Mouse (Mus musculus): ENCODE data around the gene Dna2. TPM values are rescaled to one million over a fixed set of nuclear protein-coding genes. Genes with fewer than 3 reads are reported as not detected.

Dna2 gene
- polyA plus RNA-seq, 1 experiment from 2014 or later = 27.5 TPM

DNA sequence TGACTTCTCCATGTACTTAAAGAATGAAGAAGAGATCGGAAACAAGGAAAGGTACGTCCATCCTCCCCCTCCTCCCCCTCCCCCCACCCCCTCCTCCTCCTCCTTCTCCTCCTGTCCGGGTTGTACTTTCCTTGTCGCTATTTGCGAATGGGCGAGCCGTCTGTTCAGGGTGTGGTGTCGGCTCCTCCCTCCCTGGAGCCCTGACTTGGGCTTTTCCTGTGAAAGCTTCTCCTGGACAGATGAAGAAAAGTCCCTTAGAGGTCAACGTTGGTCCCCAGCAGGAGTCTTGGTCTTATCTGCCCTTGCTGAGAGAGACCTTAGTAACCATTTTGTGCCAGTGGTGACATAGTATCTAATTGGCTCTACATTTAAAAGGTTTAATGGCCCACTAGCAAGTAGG lies 47.2 kb downstream of the Dna2 start:
- DNase-seq (ENCODE audit: low spot score) = no peak
- no peak for ATAC-seq (ENCODE audit: insufficient read depth, low FRiP score, low TSS enrichment)
- Histone ChIP-seq H3K27ac (ENCODE audit: low read depth, low read length) (no peak overlapping the region), H3K27me3 (ENCODE audit: control insufficient read depth, insufficient read depth, low read length) (no peaks in the 10 kb centered on the region), H3K9me3 (ENCODE audit: control insufficient read depth, low read length) (no peaks in the 10 kb centered on the region), H3K4me1 (ENCODE audit: control insufficient read depth, insufficient read depth, low read length) (no peaks in the 10 kb centered on the region), H3K36me3 (ENCODE audit: control insufficient read depth, insufficient read depth, low read length) (peaks cover 27% of the 10 kb centered on the region), H3K4me2 (ENCODE audit: low read depth) (no peak overlapping the region), H3K4me3 (ENCODE audit: low read depth, low read length) (no peak overlapping the region), H3K9ac (ENCODE audit: low read length) (no peak overlapping the region)
- 83% methylated on average over 3 of the region's 9 CpGs for WGBS

DNA sequence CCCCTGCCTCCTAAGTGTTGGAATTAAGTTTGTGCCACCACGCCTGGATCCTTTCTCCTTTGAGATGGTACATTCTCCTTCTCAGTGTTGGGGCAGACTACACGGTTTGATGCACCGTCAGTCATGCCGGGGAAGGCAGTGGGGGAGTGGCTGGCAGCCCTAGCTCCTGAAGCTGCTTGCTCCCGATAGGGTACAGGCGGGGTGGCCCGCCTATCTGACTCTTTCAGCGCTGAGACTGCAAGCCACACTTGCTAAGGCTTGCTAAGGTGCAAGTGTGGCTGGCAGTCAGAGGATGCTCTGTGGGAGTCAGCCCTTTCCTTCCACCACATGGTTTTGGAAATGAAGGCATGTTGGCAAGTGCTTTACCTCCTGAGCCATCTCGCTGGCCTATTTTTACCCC lies 53.8 kb downstream of the Dna2 start:
- H3K9me3 ChIP-seq (ENCODE audit: control insufficient read depth, low read length) = no peaks in the 10 kb centered on the region
- DNase-seq (ENCODE audit: low spot score) = no peak
- no peak overlapping the region for H3K4me2 ChIP-seq (ENCODE audit: low read depth)
- no peaks in the 10 kb centered on the region for H3K4me1 ChIP-seq (ENCODE audit: control insufficient read depth, insufficient read depth, low read length)
- H3K4me3 ChIP-seq (ENCODE audit: low read depth, low read length) = no peak overlapping the region
- no peak overlapping the region for H3K27ac ChIP-seq (ENCODE audit: low read depth, low read length)
- H3K36me3 ChIP-seq (ENCODE audit: control insufficient read depth, insufficient read depth, low read length) = peaks cover 20% of the 10 kb centered on the region
- ATAC-seq (ENCODE audit: insufficient read depth, low FRiP score, low TSS enrichment) = no peak
- no peaks in the 10 kb centered on the region for H3K27me3 ChIP-seq (ENCODE audit: control insufficient read depth, insufficient read depth, low read length)
- H3K9ac ChIP-seq (ENCODE audit: low read length) = no peak overlapping the region
- 83% methylated on average over 9 of the region's 9 CpGs for WGBS

DNA sequence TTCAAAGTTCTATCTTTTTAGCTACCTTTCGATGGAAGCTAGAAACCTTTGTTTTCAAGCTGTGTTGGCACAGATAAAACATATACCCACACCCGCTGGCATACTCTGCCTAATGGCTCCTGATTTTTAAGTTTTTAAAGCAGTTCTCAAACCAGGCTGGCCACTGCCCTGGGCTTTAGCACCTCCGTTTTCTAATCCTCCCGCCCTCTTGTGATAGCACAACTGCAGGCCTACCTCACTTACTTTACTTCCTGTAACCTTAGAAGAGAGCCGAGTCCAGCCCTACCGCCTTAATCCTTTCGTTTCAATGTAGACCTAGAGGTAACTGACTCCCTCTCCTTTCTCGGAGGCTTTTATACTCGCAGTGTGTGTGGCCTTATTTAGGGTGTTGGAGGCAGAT lies 56.4 kb downstream of the Dna2 start:
- ATAC-seq (ENCODE audit: insufficient read depth, low FRiP score, low TSS enrichment) = no peak
- 86% methylated on average over 9 of the region's 9 CpGs for WGBS

DNA sequence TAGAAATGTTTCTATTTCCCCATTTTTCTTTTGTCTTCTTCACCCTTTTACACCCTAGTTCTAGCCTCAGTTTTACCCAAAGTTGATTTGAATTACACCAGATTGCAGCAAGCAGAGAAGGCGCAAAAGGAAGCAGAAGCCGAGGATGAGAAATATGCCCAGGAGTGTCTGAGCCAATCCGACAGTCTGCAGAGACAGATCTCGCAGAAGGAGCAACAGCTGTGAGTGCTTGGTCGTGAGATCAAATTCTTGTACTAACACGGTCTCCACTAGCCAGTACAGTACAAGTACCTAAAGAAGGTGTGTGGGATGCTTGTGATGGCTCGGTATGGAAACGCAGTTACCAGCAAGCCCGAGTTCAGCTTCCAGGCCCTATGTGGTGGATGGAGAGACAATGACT lies 57.7 kb downstream of the Dna2 start:
- H3K36me3 ChIP-seq (ENCODE audit: control insufficient read depth, insufficient read depth, low read length) = peaks cover 12% of the 10 kb centered on the region
- H3K4me3 ChIP-seq (ENCODE audit: low read depth, low read length) = no peak overlapping the region
- H3K9ac ChIP-seq (ENCODE audit: low read length) = no peak overlapping the region
- H3K4me1 ChIP-seq (ENCODE audit: control insufficient read depth, insufficient read depth, low read length) = no peaks in the 10 kb centered on the region
- no peak for ATAC-seq (ENCODE audit: insufficient read depth, low FRiP score, low TSS enrichment)
- no peak overlapping the region for H3K27ac ChIP-seq (ENCODE audit: low read depth, low read length)
- 90% methylated on average over 9 of the region's 9 CpGs for WGBS
- no peaks in the 10 kb centered on the region for H3K27me3 ChIP-seq (ENCODE audit: control insufficient read depth, insufficient read depth, low read length)
- no peak for DNase-seq (ENCODE audit: low spot score)
- H3K4me2 ChIP-seq (ENCODE audit: low read depth) = no peak overlapping the region
- H3K9me3 ChIP-seq (ENCODE audit: control insufficient read depth, low read length) = no peaks in the 10 kb centered on the region

More for the DNA sequence above, 56.4 kb downstream of the Dna2 start:
- no peak overlapping the region for H3K4me2 ChIP-seq (ENCODE audit: low read depth)
- no peaks in the 10 kb centered on the region for H3K9me3 ChIP-seq (ENCODE audit: control insufficient read depth, low read length)
- DNase-seq (ENCODE audit: low spot score) = no peak
- no peak overlapping the region for H3K4me3 ChIP-seq (ENCODE audit: low read depth, low read length)
- peaks cover 10% of the 10 kb centered on the region for H3K36me3 ChIP-seq (ENCODE audit: control insufficient read depth, insufficient read depth, low read length)
- no peaks in the 10 kb centered on the region for H3K4me1 ChIP-seq (ENCODE audit: control insufficient read depth, insufficient read depth, low read length)
- no peaks in the 10 kb centered on the region for H3K27me3 ChIP-seq (ENCODE audit: control insufficient read depth, insufficient read depth, low read length)
- no peak overlapping the region for H3K27ac ChIP-seq (ENCODE audit: low read depth, low read length)
- H3K9ac ChIP-seq (ENCODE audit: low read length) = no peak overlapping the region

DNA sequence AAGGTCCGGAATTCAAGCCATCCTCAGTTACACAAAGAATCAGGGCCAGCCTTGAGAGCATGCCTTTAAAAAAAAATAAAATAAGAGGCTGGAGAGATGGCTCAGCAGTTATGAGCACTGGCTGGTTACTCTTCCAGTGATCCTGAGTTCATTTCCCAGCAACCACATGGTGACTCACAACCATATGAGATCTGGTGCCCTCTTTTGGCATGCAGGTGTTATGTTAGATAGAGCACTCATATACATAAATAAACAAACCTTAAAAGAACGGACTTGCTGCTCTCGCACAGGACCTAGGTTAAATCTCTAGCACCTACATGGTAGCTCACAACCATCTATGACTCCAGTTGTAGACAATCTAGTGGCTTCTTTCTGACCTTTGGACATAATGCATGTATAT lies 61.4 kb downstream of the Dna2 start:
- H3K36me3 ChIP-seq (ENCODE audit: control insufficient read depth, insufficient read depth, low read length) = peaks cover 16% of the 10 kb centered on the region
- WGBS = 75% methylated on average over 3 of the region's 3 CpGs

DNA sequence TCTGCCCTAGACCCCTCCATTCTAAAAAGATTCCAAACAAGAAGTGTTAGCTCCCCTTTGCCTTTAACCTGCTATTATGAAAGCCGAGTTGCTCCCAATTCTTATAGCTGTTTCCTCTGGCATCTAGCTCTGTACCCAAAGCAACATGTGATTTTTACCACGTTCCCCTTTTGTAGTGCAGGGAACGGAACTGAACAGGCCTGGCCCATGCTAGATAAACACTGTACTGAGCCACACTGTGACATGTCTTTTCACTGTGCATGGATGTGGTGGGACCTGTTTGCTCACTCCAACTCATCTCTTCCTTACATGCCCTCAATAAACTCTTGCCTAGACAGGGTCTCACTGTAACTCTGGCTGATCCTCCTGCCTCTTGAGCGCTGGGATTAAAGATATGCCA lies 63.4 kb downstream of the Dna2 start:
- no peak overlapping the region for H3K9ac ChIP-seq (ENCODE audit: low read length)
- DNase-seq (ENCODE audit: low spot score) (no peak), ATAC-seq (ENCODE audit: insufficient read depth, low FRiP score, low TSS enrichment) (no peak)
- no peak overlapping the region for H3K4me2 ChIP-seq (ENCODE audit: low read depth)
- no peak overlapping the region for H3K4me3 ChIP-seq (ENCODE audit: low read depth, low read length)
- H3K36me3 ChIP-seq (ENCODE audit: control insufficient read depth, insufficient read depth, low read length) = peaks cover 25% of the 10 kb centered on the region
- H3K27me3 ChIP-seq (ENCODE audit: control insufficient read depth, insufficient read depth, low read length) = no peaks in the 10 kb centered on the region
- no peaks in the 10 kb centered on the region for H3K9me3 ChIP-seq (ENCODE audit: control insufficient read depth, low read length)
- WGBS = 88% methylated on average over 4 of the region's 4 CpGs
- no peaks in the 10 kb centered on the region for H3K4me1 ChIP-seq (ENCODE audit: control insufficient read depth, insufficient read depth, low read length)
- no peak overlapping the region for H3K27ac ChIP-seq (ENCODE audit: low read depth, low read length)

More for the DNA sequence above, 61.4 kb downstream of the Dna2 start:
- Histone ChIP-seq H3K27ac (ENCODE audit: low read depth, low read length) (no peak overlapping the region), H3K27me3 (ENCODE audit: control insufficient read depth, insufficient read depth, low read length) (no peaks in the 10 kb centered on the region), H3K4me3 (ENCODE audit: low read depth, low read length) (no peak overlapping the region), H3K9me3 (ENCODE audit: control insufficient read depth, low read length) (no peaks in the 10 kb centered on the region), H3K9ac (ENCODE audit: low read length) (no peak overlapping the region), H3K4me2 (ENCODE audit: low read depth) (no peak overlapping the region), H3K4me1 (ENCODE audit: control insufficient read depth, insufficient read depth, low read length) (no peaks in the 10 kb centered on the region)
- ATAC-seq (ENCODE audit: insufficient read depth, low FRiP score, low TSS enrichment) (no peak), DNase-seq (ENCODE audit: low spot score) (no peak)

DNA sequence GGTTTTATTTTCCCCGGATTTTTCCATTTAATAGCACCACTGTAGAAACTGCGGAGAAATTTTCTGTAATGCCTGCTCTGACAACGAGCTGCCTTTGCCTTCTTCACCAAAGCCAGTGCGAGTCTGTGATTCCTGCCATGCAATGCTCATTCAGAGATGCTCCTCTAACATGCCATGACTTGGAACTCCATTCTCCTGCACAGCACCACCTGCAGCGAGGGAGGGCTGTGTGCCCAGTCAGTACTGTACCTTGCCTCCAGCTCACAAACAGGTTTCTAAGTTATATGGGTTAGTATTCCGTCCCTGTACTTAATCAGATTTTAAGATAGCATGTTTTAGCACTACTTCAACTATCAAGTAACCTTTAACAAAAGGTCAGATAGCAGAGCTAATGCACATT lies 64.7 kb downstream of the Dna2 start:
- Histone ChIP-seq H3K27ac (ENCODE audit: low read depth, low read length) (no peak overlapping the region), H3K4me1 (ENCODE audit: control insufficient read depth, insufficient read depth, low read length) (no peaks in the 10 kb centered on the region), H3K27me3 (ENCODE audit: control insufficient read depth, insufficient read depth, low read length) (no peaks in the 10 kb centered on the region), H3K4me2 (ENCODE audit: low read depth) (no peak overlapping the region), H3K4me3 (ENCODE audit: low read depth, low read length) (no peak overlapping the region), H3K36me3 (ENCODE audit: control insufficient read depth, insufficient read depth, low read length) (peaks cover 25% of the 10 kb centered on the region), H3K9ac (ENCODE audit: low read length) (no peak overlapping the region), H3K9me3 (ENCODE audit: control insufficient read depth, low read length) (no peaks in the 10 kb centered on the region)
- no peak for ATAC-seq (ENCODE audit: insufficient read depth, low FRiP score, low TSS enrichment)
- DNase-seq (ENCODE audit: low spot score) = no peak
- WGBS = 91% methylated on average over 6 of the region's 6 CpGs

DNA sequence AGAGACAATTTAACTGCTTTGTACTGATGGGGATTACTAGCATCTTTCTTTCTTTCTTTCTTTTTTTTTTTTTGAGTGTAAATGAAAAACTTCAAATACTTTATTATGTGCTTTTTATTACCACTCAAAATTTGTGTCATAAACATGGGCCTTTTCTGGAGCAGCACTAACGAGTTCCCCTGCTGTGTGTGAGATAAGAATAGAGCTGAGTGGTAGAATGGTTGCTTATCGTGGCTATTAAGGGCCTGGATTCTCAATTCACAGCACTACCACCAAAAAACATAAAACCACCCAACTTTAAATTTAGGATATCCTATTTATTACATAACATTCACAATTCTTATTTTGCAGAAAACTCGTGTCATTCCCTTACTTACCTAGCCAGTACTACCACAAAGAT lies 66.7 kb downstream of the Dna2 start:
- Histone ChIP-seq H3K36me3 (ENCODE audit: control insufficient read depth, insufficient read depth, low read length) (peaks cover 25% of the 10 kb centered on the region), H3K4me2 (ENCODE audit: low read depth) (no peak overlapping the region), H3K9me3 (ENCODE audit: control insufficient read depth, low read length) (no peaks in the 10 kb centered on the region), H3K4me1 (ENCODE audit: control insufficient read depth, insufficient read depth, low read length) (no peaks in the 10 kb centered on the region), H3K27me3 (ENCODE audit: control insufficient read depth, insufficient read depth, low read length) (no peaks in the 10 kb centered on the region), H3K27ac (ENCODE audit: low read depth, low read length) (no peak overlapping the region), H3K4me3 (ENCODE audit: low read depth, low read length) (no peak overlapping the region), H3K9ac (ENCODE audit: low read length) (no peak overlapping the region)
- no peak for DNase-seq (ENCODE audit: low spot score)
- no peak for ATAC-seq (ENCODE audit: insufficient read depth, low FRiP score, low TSS enrichment)
- 87% methylated on average over 3 of the region's 3 CpGs for WGBS

DNA sequence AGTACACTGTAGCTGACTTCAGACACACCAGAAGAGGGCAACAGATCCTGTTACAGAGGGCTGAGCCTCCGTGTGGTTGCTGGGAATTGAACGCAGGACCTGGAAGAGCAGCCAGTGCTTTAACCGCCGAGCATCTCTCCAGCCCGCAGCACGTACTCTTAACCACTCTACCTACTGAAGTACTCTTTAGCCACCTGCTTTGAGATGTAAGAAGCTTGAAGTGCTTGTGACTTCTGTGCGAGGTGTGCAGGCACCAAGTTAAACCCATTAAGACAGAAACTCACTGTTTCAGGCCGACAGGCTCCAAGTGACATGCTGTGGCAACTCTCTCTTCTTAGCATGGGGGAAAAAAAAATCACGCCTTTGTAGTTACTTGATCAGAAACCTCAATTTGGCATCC lies 67.3 kb downstream of the Dna2 start:
- H3K4me3 ChIP-seq (ENCODE audit: low read depth, low read length) = no peak overlapping the region
- no peak overlapping the region for H3K27ac ChIP-seq (ENCODE audit: low read depth, low read length)
- DNase-seq (ENCODE audit: low spot score) = no peak
- ATAC-seq (ENCODE audit: insufficient read depth, low FRiP score, low TSS enrichment) = no peak
- H3K36me3 ChIP-seq (ENCODE audit: control insufficient read depth, insufficient read depth, low read length) = peaks cover 25% of the 10 kb centered on the region
- H3K4me2 ChIP-seq (ENCODE audit: low read depth) = no peak overlapping the region
- no peaks in the 10 kb centered on the region for H3K9me3 ChIP-seq (ENCODE audit: control insufficient read depth, low read length)
- no peak overlapping the region for H3K9ac ChIP-seq (ENCODE audit: low read length)
- H3K27me3 ChIP-seq (ENCODE audit: control insufficient read depth, insufficient read depth, low read length) = no peaks in the 10 kb centered on the region
- WGBS = 87% methylated on average over 9 of the region's 9 CpGs
- no peaks in the 10 kb centered on the region for H3K4me1 ChIP-seq (ENCODE audit: control insufficient read depth, insufficient read depth, low read length)
